Mouse (Mus musculus): Measurements from ENCODE around the gene Neu1. TPM values are rescaled to one million over a fixed set of nuclear protein-coding genes. Genes with fewer than 3 reads are reported as not detected.

Neu1 gene
- 17.3 and 17.9 TPM in 2 replicates for polyA plus RNA-seq (2015; fragmentation: Nextera tagmentation; extraction: Ambion mirVana)

- Histone ChIP-seq H3K4me2 (peak within 1 kb of the TSS; percentile 93), H3K4me3 (peak within 1 kb of the TSS; percentile 61), H3K4me1 (peaks cover 8% of the 10 kb centered on the region), H3K27ac (no peak within 1 kb of the TSS), H3K27me3 (no peaks in the 10 kb centered on the region), H3K9me3 (no peaks in the 10 kb centered on the region), H3K9ac (peak within 1 kb of the TSS; percentile 60), H3K36me3 (no peaks in the 10 kb centered on the region)
- peak; percentile 96 for ATAC-seq (ENCODE audit: borderline replicate concordance, extremely low read depth, low FRiP score, low TSS enrichment)
- under 1% methylated on average over 38 of the region's 38 CpGs for whole genome bisulfite sequencing
Measured at GRCm38 (mm10) chr17:34931061-34931734, at the start of gene Neu1. Gene Neu1, plus strand, starts transcription at chr17:34931253.

- no peak for ATAC-seq (ENCODE audit: borderline replicate concordance, extremely low read depth, low FRiP score, low TSS enrichment)
- Histone ChIP-seq H3K27ac (no peak within 1 kb of the TSS), H3K36me3 (no peaks in the 10 kb centered on the region), H3K4me1 (peaks cover 6% of the 10 kb centered on the region; the same call in 1 of the 2 replicates), H3K4me2 (0 out of 2 replicates have a peak within 1 kb of the TSS, but pooled peaks have one; percentile 24), H3K9ac (0 out of 2 replicates have a peak within 1 kb of the TSS, but pooled peaks have one; percentile 10), H3K27me3 (no peaks in the 10 kb centered on the region), H3K4me3 (no peak within 1 kb of the TSS), H3K9me3 (no peaks in the 10 kb centered on the region)
- WGBS = 8% methylated on average over 15 of the region's 15 CpGs
Measured at GRCm38 (mm10) chr17:34881683-34882310, 49.3 kb upstream of the Neu1 start, which contains the start of gene Gm20547. Gene Gm20547, minus strand, starts transcription at chr17:34882042.

GRCm38 (mm10) chr17:34883332-34883731 lies 47.7 kb upstream of the Neu1 start:
- H3K9ac ChIP-seq = no peak overlapping the region
- no peak overlapping the region for H3K4me3 ChIP-seq
- H3K36me3 ChIP-seq = no peaks in the 10 kb centered on the region
- H3K9me3 ChIP-seq = no peaks in the 10 kb centered on the region
- H3K4me1 ChIP-seq = peaks cover 6% of the 10 kb centered on the region; the same call in 1 of the 2 replicates
- H3K4me2 ChIP-seq = no peak overlapping the region
- no peak overlapping the region for H3K27ac ChIP-seq
- H3K27me3 ChIP-seq = no peaks in the 10 kb centered on the region
- ATAC-seq (ENCODE audit: borderline replicate concordance, extremely low read depth, low FRiP score, low TSS enrichment) = no peak
- 75% methylated on average over 3 of the region's 3 CpGs for WGBS

- ATAC-seq (ENCODE audit: borderline replicate concordance, extremely low read depth, low FRiP score, low TSS enrichment) = no peak
- no peaks in the 10 kb centered on the region for H3K27me3 ChIP-seq
- H3K4me2 ChIP-seq = no peak overlapping the region
- 84% methylated on average over 6 of the region's 6 CpGs for WGBS
- no peak overlapping the region for H3K4me3 ChIP-seq
- no peak overlapping the region for H3K9ac ChIP-seq
- H3K27ac ChIP-seq = no peak overlapping the region
- no peaks in the 10 kb centered on the region for H3K9me3 ChIP-seq
- H3K36me3 ChIP-seq = no peaks in the 10 kb centered on the region
- H3K4me1 ChIP-seq = peaks cover 6% of the 10 kb centered on the region; the same call in 1 of the 2 replicates
Measured at GRCm38 (mm10) chr17:34884704-34885103, 46.3 kb upstream of the Neu1 start.

GRCm38 (mm10) chr17:34885615-34886014 lies 45.4 kb upstream of the Neu1 start:
- H3K9me3 ChIP-seq = no peaks in the 10 kb centered on the region
- H3K4me2 ChIP-seq = no peak overlapping the region
- H3K36me3 ChIP-seq = no peaks in the 10 kb centered on the region
- no peak overlapping the region for H3K4me3 ChIP-seq
- no peak for ATAC-seq (ENCODE audit: borderline replicate concordance, extremely low read depth, low FRiP score, low TSS enrichment)
- H3K27ac ChIP-seq = no peak overlapping the region
- no peak overlapping the region for H3K9ac ChIP-seq
- 61% methylated on average over 3 of the region's 3 CpGs for WGBS
- H3K4me1 ChIP-seq = peaks cover 6% of the 10 kb centered on the region; the same call in 1 of the 2 replicates
- no peaks in the 10 kb centered on the region for H3K27me3 ChIP-seq

GRCm38 (mm10) chr17:34887942-34888341 lies 43.1 kb upstream of the Neu1 start:
- WGBS = 78% methylated on average over 5 of the region's 5 CpGs
- H3K4me3 ChIP-seq = no peak overlapping the region

GRCm38 (mm10) chr17:34890074-34890743 lies 40.8 kb upstream of the Neu1 start:
- Histone ChIP-seq H3K27ac (no peak overlapping the region), H3K4me2 (no peak overlapping the region), H3K4me3 (no peak overlapping the region), H3K9me3 (no peaks in the 10 kb centered on the region), H3K36me3 (no peaks in the 10 kb centered on the region), H3K9ac (no peak overlapping the region), H3K4me1 (0 out of 2 replicates have a peak, but pooled peaks cover 1% of the 10 kb centered on the region), H3K27me3 (no peaks in the 10 kb centered on the region)
- ATAC-seq (ENCODE audit: borderline replicate concordance, extremely low read depth, low FRiP score, low TSS enrichment) = no peak
- 81% methylated on average over 12 of the region's 12 CpGs for WGBS

More at GRCm38 (mm10) chr17:34887942-34888341, 43.1 kb upstream of the Neu1 start:
- no peak overlapping the region for H3K9ac ChIP-seq
- H3K27me3 ChIP-seq = no peaks in the 10 kb centered on the region
- no peak for ATAC-seq (ENCODE audit: borderline replicate concordance, extremely low read depth, low FRiP score, low TSS enrichment)
- no peak overlapping the region for H3K27ac ChIP-seq
- H3K9me3 ChIP-seq = no peaks in the 10 kb centered on the region
- H3K4me1 ChIP-seq = no peaks in the 10 kb centered on the region
- no peaks in the 10 kb centered on the region for H3K36me3 ChIP-seq
- no peak overlapping the region for H3K4me2 ChIP-seq

GRCm38 (mm10) chr17:34891377-34891776 lies 39.7 kb upstream of the Neu1 start:
- no peak for ATAC-seq (ENCODE audit: borderline replicate concordance, extremely low read depth, low FRiP score, low TSS enrichment)
- peaks cover 12% of the 10 kb centered on the region for H3K4me1 ChIP-seq
- no peaks in the 10 kb centered on the region for H3K27me3 ChIP-seq
- H3K36me3 ChIP-seq = peaks cover 8% of the 10 kb centered on the region; the same call in 1 of the 2 replicates
- H3K9ac ChIP-seq = no peak overlapping the region
- no peak overlapping the region for H3K27ac ChIP-seq
- no peak overlapping the region for H3K4me3 ChIP-seq
- 89% methylated on average over 2 of the region's 2 CpGs for WGBS
- H3K4me2 ChIP-seq = no peak overlapping the region
- H3K9me3 ChIP-seq = no peaks in the 10 kb centered on the region

GRCm38 (mm10) chr17:34893072-34893824 lies 37.8 kb upstream of the Neu1 start:
- H3K9me3 ChIP-seq = no peaks in the 10 kb centered on the region
- H3K27ac ChIP-seq = peak overlapping the region; percentile 59
- H3K27me3 ChIP-seq = no peaks in the 10 kb centered on the region
- H3K4me3 ChIP-seq = peak overlapping the region; percentile 81; the same call in 1 of the 2 replicates
- H3K9ac ChIP-seq = peak overlapping the region; percentile 82; the same call in 1 of the 2 replicates
- H3K36me3 ChIP-seq = peaks cover 8% of the 10 kb centered on the region; the same call in 1 of the 2 replicates
- 72% methylated on average over 12 of the region's 12 CpGs for WGBS
- H3K4me2 ChIP-seq = peak overlapping the region; percentile 78
- ATAC-seq (ENCODE audit: borderline replicate concordance, extremely low read depth, low FRiP score, low TSS enrichment) = no peak
- peaks cover 18% of the 10 kb centered on the region for H3K4me1 ChIP-seq

- peak; percentile 91 for ATAC-seq (ENCODE audit: borderline replicate concordance, extremely low read depth, low FRiP score, low TSS enrichment)
- Histone ChIP-seq H3K4me1 (peaks cover 18% of the 10 kb centered on the region), H3K27me3 (no peaks in the 10 kb centered on the region), H3K9ac (peak overlapping the region; percentile 82), H3K9me3 (no peaks in the 10 kb centered on the region), H3K4me3 (peak overlapping the region; percentile 81), H3K36me3 (peaks cover 8% of the 10 kb centered on the region; the same call in 1 of the 2 replicates), H3K27ac (peak overlapping the region; percentile 91), H3K4me2 (peak overlapping the region; percentile 78)
- 1% methylated on average over 30 of the region's 51 CpGs for WGBS
Measured at GRCm38 (mm10) chr17:34894074-34894597, 36.9 kb upstream of the Neu1 start.

Data from lung, embryonic 15.5 days (tissue).